Mouse (Mus musculus) heart, adult 9 months (tissue): ENCODE data around the gene Hcar2.
A peak's percentile ranks its signal among the peaks of the same experiment; 100 is the strongest.

Source experiments
- DNase-seq, 2 experiments: peaks; one replicate each; pipeline ENCODE4 v3.0.0; 2022; ENCODE audit warnings: low spot score in 2 of 2

Gene Hcar2

DNA sequence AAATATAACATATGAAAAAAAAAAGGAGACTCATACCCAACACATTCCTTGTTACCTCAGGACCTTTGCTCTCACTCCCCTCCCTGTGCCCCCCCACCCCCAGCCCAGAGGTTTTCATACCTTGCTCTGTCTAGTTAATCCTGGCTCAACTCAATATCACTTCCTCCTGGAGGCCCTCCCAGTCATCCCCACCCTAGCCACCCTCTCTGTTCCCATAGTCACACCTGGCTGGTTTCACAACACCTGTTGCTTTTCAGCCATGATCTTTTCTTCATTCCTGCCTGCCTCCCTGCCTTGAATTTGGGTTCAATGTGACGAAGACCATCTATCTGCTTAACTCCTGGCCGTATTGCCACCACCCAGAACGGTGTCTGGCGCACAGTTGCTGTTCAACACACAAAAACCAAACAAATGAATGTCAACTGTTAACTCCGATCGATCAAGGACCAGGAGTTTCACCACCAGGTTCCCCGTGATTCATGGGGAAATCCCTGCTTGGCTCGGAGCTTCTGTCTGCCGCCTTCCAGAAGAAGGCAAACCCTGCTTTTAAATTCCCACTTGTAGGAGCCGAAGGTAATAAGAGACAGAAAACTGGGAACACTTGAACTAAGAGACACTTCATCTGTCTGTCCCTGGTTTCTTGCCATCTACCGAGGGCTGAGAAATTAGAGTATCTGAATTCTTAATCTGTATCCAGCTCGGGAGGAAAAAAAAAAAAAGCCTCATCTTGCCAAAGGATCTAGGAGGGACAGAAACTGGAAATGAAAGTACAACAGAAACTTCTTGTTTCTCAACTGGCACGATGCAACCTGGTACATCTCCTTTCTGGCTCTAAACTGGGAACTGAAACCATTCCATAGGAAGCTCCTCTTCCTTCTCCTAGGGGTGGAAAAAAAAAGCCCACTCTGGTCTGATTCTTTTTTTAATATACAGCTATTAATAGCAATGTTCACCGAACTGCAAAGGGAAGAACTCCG, 2.6 kb downstream of the Hcar2 start:
- peak in 1 of 2 experiments; percentile 47 for DNase-seq

DNA sequence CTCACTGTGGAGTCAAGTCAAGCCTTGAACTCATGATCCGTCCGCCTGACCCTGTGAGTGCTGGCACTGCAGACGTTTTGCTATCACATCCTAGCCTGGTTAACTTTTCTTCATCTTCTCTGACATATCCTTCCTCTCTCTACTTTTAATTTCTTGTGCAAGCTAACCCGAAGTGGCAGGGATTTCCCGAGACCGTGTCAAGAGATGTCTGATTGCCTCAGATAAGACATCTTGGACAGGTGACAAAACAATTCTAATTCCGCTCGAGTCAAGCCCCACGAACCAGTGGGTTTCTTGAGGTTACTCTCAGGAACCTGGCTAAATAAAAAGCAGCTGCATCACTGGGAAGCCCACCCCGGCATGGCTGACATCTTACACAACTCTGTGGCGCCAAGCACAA, 6.5 kb downstream of the Hcar2 start:
- DNase-seq: no peak

DNA sequence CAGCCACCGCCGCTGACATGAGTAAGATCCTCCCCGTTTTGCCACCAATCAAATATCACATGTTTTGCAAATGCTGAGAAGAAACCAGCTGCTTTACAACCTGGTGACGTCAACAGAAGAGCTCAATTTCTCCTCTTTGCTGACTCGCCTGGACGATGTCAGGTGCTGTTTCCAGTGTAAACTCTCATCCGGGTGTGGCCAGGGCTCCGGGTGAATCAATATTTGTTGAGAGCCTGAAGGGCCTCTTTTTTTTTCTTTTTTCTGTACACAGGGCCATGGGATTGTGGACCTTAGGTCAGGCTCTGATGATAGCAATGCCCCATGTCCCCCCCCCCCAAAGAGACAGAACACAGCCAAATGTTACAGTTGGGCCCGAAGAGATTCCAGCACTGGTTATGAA, 10.8 kb downstream of the Hcar2 start:
- DNase-seq: no peak

DNA sequence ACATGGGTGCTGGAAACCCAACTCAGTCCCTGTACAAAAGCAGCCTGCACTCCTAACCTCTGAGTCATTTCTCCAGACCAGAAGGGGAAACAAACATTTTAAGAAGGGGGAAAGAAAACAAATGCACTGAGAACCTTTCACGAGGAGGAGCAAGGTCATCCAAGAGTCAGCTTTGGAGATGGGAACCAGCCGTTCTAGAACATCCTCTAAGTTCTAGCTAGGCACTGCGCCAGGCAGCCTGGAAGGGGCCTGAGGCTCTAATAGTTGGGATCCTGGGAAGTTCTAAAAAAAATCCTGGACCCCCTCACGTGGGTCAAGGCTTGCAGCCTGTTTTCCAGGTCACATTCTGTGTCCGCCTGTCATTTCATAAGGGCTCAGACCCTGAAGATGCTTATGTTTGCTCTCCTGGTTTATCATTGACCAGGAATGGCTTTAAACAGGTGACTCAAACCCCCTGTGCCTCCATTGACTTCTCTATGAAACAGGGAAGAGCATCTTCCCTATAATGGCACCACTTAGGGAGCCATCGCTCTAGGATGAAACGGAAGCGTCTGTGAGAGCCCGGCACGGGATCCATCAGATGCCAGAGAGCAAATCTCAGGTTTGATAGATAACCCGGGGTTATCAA, 11.3 kb downstream of the Hcar2 start:
- peak in 1 of 2 experiments; percentile 20 for DNase-seq

DNA sequence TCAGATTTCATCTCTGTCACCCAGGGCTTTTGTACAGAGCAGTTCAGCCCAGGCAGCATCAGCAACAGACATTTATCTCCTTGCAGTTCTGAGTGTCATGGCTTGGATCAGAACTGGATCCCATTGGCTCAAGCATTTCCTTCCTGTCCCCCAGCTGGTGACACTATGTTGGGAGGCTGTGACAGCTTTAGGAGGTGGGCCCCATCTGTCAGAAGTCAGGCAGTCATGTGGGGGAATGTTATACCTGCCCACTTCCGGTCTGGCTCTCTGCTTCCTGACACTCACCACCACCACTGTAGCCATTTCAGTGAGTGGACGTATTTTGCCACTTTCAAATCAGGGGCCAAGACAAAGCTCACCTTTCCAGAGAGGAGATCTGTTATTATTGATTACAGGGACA, 13.9 kb downstream of the Hcar2 start:
- no peak for DNase-seq

DNA sequence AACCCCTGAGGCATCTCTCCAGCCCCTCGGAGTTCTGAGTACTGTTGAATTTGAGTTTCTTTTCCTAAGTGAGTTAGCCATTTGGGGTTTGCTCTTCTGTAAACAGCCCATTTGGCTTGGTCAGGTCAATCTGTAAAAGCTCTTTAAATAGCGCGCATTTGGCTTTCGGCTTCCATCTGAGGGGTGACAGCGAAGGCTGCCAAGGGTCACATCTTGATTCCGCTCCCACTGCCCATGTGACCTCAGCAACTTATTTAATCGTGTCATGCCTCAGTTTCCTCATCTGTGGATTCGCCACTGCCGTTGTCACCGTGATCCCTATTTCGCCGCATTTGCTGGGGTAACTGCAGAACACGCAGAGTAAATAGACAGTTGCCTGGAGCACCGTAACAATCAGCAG, 21.0 kb downstream of the Hcar2 start:
- no peak for DNase-seq

DNA sequence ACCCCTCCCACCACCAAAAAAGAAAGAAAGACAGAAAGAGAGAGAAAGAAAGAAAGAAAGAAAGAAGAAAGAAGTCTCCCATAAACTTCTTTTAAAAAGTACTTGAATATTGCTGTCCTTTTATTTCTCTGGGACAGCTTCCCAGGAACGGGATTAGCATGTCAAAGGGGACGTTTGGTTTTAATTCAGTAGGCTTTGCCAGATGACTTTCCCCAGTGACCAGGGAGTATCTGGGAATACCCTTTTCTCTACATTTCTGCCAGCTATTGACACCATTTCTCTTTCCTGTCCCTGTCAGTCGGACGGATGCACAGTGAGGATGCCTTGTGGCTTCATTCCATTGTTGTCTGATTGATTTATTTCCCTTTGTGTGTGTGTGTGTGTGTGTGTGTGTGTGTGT, 21.5 kb downstream of the Hcar2 start:
- DNase-seq: no peak

DNA sequence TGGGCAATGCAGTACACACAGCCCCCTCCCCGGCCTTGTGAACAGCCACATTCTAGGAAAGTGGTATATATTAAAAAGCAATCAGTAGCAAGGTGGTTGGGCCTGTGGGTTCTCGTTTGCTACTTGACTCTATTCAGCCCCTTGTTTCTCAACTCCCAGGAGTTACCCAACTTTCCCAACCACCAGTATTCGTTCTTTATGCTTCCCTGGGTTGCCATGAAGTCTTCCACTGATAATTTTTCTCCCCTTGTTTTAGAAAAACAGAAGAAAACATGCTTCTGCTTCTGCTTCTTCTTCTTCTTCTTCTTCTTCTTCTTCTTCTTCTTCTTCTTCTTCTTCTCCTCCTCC, 22.4 kb downstream of the Hcar2 start:
- no peak for DNase-seq

DNA sequence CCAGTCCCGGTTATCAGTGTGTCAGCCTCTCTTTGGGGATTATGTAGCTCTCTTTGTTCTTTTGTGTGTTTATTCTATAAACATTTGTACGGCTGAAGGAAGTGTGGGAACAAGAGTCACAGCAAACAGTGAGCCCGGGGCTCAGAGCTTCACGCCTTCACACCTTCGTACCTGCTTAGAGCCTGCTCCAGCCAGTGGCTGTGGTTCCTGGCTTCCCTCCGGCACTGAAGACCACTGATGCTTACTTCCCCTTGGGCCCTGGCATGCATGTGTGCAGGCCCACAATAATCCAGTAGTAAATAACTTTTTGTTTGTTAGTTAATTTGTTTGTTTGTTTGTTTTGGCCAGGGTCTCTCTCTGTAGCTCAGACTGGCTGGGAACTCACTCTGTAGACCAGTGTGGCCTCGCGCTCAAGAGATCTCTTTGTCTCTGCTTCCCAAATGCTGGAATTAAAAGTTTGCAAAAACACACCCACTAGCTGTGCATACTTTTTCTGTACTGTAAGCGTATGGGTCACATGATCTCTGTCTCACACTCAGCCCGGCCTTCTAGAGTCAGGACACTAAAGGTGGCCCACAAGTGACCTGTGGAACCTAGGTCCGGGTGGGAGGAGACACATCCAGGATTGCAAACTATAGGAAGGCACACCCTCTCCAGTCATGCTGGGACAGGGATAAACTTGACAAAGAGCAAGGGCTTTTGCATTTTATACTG, 22.9 kb downstream of the Hcar2 start:
- no peak for DNase-seq

DNA sequence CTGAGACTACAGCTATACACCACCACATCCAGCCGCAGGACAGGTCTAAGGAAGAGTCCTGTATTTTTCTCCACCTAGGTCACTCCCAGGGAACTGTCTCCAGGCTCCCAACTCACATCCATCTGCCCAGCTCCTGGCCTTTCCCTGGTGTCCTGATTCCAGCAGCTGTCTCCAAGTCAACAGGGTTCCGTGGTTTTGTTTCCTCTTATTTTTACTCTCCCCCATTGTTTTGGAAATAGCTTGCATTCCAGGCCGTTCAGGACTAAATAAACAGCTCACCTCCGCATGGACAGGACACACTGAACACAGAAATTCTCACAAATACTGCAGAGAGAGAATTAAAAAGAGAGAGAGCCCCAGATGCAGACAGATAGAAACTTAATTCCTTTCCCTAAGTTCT, 27.9 kb downstream of the Hcar2 start:
- DNase-seq: no peak

DNA sequence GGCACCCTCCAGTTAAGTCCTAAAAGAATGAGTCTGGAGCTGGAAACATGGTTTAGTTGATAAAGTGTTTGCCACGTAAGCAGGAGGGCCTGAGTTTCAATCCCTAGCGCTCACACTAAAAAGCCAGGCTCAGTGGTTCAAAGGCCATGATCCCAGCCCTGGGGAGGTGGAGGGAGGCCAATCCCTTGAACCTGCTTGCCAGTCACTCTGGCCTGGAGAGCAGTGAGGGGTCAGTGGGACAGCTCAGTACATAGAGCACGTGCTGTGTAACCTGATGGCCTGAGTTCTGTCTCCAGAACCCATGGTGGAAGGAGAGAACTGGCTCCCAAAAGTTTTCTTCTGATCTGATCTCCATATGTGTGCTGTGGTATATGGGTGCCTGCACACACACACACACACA, 30.5 kb downstream of the Hcar2 start:
- DNase-seq: no peak

DNA sequence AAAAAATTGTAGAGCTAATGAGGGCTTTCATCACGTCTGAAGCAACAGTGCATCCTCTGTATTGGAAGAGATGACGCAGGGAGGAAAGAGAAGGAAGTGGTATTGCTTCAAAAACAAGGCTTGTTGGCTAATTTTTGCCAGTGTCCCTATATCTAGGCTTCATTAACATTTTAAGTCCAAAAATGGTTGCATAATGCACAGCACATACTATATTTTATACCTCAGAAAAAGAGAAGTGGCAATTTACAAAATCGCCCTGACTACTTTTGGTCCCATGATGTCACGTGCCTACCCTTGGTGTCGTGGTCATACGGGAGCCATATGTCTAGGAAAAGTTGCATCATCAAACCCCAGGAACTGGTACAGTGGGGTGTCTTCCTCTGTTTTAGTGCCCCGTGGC, 33.0 kb downstream of the Hcar2 start:
- no peak for DNase-seq

DNA sequence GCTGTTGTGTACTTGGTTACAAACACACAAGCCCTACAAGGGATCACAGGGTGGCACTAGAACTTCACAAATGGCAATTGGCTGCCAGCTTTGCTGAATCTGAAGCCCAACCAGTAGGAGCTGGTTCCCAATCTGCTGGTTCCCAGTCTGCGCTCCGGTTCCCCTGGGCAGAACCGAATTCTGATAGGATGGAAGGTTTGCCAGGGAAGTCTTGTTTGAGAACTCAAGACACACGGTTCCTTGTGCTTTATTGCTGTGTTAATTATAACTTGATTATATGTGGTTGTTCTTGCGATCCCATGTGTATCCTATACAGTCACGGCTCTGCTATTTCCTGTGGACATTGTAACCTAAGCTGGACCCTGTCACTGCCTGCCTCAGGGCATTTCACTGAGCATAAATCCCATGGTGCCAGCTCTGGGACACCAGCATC, 37.6 kb downstream of the Hcar2 start:
- DNase-seq: peak; percentile 10 to 31

DNA sequence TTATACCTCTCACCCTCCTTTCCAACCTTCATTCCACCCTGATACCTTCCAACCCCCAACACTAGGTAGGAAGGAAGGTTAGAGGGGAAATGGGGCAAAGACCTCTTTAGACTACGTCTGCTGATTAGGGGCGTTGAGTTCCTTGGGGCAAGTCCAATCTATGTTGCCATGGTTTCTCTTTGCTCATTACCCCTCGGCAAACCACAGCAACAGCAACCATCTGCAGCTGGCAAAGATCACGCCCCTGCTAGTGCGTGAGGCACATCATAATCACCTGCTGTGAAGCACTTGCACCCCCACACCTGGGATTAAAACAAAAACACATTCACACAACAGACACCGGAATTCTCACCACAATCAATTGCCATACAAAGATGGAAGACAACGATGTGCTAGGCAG, 42.6 kb downstream of the Hcar2 start:
- no peak for DNase-seq

DNA sequence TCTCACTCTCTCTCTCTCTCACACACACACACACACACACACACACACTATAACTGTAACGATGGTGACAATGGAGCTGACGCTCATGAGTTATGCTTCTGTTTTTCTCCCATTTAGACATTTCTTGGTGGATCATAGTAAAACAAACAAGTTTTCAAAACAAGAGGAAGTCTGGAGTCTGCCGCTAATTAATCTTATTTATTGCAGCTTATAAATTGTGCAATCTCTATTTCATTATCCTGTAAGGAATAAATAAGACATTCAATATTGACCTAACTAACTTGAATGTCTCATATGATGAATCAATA, 44.1 kb downstream of the Hcar2 start:
- no peak for DNase-seq

DNA sequence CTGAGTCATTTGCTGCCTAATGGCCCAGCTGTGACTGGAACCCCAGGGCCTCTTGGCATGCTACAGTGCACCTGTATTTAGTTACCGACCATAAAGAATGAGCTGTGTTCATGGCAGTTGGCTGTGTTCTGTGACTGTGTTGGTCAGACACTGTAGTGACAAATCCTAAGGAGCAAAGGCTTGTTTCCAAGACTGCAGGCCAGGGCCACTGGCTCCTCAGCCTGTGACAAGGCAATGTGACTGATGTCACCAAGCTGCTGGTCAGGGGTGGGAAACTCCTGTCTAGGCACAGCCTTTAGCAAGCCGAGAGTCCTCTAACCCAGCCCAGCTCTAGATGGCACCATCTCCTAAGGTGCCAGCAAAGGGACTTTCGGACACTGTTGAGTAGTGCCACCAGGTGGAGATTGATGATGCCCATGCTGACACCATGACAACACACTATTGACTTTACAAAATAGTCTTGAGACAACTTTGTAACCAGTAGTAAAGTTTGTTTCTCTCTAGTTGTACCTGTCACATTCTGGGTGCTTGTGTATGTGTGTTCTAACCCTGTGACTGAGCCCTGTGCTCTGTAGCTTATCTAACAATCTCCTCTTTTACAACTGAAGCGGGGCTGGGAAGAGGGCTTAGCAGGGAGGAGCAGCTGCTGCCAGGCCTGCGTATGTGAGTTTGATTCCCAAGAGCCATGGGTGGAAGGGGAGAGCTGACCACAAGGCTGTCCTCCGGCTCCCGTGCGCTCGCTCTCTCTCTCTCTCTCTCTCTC, 44.6 kb downstream of the Hcar2 start:
- no peak for DNase-seq

DNA sequence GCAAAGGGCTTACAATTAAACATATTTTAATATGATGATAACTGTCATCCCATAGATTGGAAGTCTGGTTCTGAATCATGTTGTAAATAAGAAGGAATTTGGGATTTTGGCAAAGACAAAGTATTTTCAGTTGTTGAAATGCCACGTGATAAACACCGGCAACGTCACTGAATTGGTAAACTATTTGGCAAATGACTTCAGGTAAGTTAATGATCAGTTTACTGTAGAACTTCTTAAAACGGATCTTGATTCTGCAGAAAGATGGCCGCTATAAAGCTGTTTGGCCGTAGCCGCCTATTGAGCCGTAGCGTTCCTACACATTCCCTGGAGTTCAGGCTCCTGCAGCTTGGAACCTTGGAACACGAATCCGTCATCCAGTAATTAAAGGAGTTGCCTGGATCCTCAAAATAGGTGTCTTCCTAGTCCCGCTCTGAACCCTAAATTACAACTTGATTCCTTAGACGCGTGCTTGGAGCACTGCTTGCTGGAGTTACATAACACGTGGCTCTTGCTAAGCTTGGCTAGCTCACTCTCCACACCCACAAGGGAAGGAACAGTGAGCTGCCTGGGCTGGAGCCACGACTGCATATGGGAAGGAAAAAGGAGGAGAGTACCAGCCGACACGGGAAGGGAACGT, 46.2 kb downstream of the Hcar2 start:
- DNase-seq: no peak

DNA sequence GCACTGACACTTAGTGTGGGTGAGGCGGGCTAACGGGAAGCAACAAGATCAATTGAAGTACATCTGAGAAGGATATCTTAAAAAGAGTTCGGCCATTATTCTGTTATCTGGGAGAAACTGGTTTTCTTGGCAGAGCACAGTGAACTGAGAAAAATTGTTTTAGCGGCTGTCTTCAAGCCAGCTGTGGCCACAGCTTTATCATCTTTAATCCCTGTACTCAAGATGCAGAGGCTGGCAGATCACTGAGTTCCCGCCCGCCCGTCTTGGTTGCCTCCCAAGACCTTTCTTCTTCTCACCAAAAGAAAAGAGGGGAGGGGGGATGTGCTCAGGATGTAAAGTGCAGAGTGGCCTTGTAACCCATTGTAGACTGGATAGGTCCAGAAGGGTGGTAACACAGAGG, 48.4 kb downstream of the Hcar2 start:
- no peak for DNase-seq
